Mouse (Mus musculus): ENCODE measurements at regions not wholly inside any gene's neighbourhood (a gene's known extent, or its start where the extent isn't known, plus 50 kb on each side); places are given as distances from the start of the nearest gene placed in this dataset.
A peak's percentile ranks its signal among the peaks of the same experiment; 100 is the strongest.

DNA sequence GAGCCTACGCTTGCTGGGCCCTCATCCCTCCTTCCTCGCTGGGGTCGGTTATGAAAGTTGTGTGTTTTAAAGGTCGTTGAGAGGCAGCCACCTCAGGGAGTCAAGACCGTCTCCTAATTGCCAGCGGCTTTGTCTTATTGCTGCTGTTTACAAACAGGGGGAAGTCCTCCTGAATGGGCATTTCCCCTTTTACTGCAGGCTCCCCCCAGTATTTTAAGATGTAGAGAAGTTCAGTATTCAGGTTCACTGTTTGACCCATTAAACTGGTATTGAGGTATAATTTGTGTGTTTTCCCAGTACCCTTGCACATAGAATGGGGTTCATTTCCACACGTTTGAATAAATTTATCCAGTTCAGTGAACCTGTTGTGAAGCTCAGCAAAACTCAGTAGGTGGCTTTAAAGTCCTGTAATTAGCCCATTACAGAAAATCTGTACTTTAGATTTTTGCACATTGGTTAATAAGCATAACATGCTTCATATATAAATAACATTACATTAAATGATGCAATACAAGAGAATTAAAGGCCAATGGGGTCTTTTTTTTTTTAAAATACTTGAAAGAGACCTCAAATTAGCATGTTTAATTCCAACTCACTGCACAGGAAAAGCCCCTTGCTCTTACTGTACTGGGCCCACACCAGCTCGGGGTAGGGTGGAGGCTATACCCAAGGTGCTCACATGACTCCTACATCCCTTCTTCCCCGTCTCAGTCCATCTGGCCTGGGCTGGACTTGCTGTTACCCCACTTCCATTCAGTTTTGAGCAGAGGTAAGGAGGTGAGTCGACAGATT is 63.7 kb downstream of the Nkx2-1 start:
- no peak for DNase-seq (ENCODE audit: low read depth, low spot score)

- DNase-seq (ENCODE audit: low read depth, low spot score), result no peak
Measured at GRCm38 (mm10) chr12:56470932-56471500, 65.7 kb downstream of the Nkx2-1 start.

DNA sequence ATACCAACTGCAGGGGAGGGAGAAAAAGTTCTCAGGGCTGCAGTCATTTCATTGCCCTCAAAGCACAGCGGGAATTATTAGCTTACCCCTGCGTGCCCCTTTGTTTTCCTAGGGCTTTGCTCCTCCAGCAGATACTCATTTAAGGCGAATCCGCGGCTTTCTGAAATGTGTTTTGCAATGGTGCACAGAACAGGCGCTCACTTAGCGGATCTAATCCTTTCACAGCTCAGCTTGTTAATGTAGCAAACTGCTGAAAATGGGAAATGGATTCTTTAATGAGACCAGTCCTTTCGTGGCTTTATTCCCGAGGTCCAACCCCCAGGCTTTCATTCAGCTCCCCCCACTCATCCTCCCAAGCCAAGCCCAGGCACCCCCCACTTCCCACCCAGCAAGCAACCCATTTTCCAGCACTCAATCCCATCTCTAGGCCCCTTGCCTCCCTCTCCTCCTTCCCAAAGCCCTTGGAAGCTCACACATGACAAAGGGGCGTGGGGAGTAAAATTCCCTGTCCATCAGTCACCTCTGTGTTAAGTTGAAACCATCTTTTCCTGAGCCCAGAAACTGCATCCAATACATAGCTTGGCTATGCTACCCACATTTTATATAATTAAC is 77.1 kb downstream of the Nkx2-1 start:
- DNase-seq (ENCODE audit: low read depth, low spot score), result no peak

GRCm38 (mm10) chr12:56458665-56459507 is 77.8 kb downstream of the Nkx2-1 start:
- DNase-seq (ENCODE audit: low read depth, low spot score), result no peak

DNA sequence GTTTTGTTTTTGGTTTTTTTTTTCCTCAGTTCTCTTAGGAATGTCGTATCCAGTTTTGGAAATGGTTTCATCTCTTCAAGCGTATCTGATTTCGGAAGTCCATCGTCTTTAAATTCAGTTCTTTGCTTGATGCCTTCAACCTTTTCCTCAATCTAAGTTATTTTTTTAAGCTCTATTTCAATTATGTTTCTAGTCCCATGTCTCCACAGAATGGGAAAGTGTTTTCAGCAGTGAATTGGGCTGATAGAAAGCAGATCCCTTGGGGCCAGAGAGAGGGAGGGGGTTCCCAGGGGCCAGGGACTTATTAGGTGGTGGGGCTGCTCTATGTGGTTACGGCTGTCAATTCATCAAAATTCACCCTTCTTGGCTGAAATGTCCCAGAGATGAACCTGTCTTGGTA is 78.8 kb downstream of the Nkx2-1 start:
- DNase-seq (ENCODE audit: low read depth, low spot score), result no peak

GRCm38 (mm10) chr12:56457356-56457755 is 79.4 kb downstream of the Nkx2-1 start:
- no peak for DNase-seq (ENCODE audit: low read depth, low spot score)

- DNase-seq (ENCODE audit: low read depth, low spot score), result no peak
Measured at GRCm38 (mm10) chr12:56450261-56450660, 86.4 kb downstream of the Nkx2-1 start.

DNA sequence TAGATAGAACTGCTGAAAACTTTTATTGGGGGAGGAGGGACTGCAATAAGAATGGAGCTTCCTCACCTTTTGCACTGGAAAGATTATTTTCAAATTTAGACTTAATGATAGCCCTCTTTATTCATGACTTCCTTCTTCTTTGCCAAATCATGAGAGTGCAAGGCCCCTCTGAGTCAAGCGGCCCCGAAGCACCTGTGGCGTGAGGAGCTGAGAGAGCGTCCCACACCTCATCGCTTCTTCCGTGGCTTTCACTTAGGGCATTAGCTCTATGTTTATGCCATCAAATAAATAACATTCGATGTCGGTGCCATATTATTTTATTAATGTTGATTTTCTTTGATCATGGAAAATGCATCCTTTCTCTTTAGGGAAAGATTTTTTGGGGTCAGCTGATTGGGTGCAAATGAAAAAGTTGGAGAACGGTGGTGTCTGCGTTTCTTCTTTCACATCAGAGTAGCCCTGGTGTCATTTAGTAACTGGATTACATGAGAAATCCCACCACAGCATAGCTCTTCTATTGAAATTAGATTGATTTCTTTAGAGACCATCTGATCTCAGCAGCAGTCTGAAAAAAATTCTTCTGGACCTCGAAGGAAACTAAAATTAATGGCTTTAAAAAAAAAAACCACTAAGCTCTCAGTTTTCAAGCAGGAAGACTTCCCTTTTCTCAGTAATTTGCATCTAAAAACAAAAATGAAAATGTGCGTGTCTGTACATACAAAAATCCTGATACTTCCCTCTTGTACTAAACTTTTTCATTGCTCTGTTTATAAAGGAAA is 87.7 kb downstream of the Nkx2-1 start:
- DNase-seq (ENCODE audit: low read depth, low spot score), result no peak

- no peak for DNase-seq (ENCODE audit: low read depth, low spot score)
Measured at GRCm38 (mm10) chr12:56441166-56441817, 95.4 kb downstream of the Nkx2-1 start.

GRCm38 (mm10) chr12:56440068-56440847 is 94.6 kb upstream of the Mbip start:
- no peak for DNase-seq (ENCODE audit: low read depth, low spot score)

GRCm38 (mm10) chr12:56438384-56438783 is 92.7 kb upstream of the Mbip start:
- no peak for DNase-seq (ENCODE audit: low read depth, low spot score)

DNA sequence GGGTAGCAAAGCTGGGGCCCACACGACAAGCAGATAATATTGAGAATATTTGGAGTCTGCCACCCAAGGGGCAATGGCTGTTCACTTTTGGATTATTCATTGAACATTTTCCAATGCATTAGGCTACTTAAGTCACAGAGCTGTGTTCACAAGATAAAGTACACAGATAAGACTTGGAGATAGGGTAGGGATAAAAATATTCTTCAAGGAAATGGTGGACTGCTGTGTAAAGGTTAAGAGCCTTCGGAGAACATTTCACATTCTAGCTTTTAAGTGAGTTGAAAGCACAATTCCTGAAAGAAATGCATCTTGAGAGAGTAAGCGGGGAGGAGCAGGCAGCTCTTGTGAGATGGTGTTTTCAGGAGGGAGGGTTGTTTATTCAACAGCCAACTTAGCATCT is 92.3 kb upstream of the Mbip start:
- no peak for DNase-seq (ENCODE audit: low read depth, low spot score)

DNA sequence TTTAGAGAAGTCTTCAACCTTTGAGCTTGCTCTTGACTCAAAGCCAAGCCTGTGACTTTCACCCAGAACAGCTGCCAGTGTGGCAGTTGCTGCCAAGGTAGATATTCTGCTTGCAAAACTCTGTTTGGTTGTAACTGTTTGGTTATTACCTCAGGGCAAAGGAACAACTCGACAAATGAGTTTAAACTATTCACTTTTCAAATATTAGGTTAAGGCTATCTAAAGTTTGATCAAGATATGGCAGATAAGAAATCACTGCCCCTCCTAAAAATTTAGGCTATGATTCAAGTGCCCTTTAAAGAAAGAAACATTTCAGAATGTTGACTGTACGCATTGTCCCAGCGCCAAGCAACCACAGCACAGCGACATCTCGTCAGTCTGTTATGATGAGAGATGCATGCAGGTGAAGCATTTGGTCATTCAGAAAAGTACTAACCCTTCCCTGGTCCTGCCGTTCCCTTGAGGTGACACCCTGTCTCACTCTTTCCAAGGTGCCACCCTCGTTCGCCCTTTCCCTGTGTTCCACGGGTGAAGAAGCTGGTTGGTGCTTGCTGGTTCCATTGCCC is 81.1 kb upstream of the Mbip start:
- no peak for DNase-seq (ENCODE audit: low read depth, low spot score)

DNA sequence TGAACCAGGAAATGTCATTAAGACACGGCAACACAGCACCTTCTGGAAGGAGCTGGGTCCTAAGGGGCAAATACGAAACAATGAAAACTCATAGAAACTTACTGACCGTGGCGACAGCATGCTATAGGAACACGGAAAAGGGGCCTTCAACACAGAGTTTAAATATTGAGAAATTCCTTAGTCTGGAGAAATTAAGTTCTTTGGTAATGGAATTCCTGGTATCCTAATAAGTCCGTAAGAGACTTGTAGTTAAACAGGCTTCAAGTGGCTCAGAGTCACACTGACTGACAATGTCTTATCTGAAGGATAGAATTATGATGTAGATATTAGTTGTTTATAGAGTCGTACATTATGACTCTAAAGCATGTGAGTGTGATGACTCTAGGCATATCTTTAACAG is 70.4 kb upstream of the Mbip start:
- DNase-seq (ENCODE audit: low read depth, low spot score), result no peak

DNA sequence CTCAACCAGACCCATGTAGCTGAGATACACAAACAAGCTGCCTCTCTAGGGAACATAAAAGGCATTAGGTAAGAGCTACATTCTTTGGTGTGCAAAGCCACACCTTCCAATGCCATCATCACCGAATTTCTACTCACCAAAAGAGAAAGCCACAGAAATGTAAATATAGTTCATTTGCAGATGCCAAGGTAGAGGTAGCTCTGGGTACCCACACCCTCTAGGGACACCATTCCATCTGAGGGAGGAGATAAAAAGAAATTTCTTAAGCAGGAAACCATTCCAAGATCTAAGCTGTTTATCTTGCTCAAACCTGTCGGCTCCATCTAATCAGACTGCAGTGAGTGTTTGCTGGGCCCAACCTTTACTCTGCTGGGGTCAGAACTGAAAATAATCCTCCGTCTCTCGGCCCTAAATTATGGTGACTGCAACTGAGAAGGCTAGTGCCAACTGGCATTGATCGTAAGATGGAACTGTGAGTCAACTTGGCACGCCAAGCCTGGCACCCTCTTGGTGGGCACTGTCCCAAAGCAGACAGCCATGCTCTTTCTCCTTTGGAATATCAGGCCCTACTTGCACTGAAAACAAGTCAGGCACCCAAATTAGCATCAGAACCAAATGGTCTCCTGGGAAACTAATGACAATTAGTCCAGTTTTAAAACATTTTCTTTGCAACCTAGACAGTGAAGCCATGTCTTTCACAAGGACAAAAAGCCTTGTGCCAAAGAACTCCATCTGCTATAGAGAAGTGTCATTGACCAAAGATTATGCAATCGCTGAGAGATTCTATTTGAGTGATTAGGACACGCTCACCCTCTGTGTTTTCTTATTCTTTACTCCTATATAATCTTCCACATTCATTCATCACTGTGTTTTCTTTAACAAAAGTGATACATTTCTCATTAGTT is 69.4 kb upstream of the Mbip start:
- no peak for DNase-seq (ENCODE audit: low read depth, low spot score)

GRCm38 (mm10) chr12:56405658-56406057 is 60.0 kb upstream of the Mbip start:
- DNase-seq (ENCODE audit: low read depth, low spot score), result no peak

DNA sequence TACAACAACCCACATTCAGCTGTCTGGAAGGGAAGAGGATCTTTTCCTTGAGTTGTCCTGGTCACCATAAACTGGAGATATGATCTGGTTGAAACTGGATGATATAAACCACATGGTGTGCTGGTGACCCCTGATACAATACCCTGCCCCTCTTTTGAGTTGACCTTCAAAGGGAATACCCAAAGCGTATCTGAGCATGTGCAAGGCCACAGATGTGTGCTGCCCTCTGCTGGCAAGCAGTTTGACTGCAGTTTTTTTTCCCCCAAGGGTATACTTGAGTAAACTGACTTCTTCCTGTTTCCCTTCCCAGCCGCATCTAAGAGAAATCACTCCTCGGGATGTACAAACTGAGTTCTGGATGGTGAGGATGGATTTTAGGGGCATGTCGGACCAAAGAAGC is 59.1 kb upstream of the Mbip start:
- peak; percentile 79 for DNase-seq (ENCODE audit: low read depth, low spot score)

- no peak for DNase-seq (ENCODE audit: low read depth, low spot score)
Measured at GRCm38 (mm10) chr12:56404262-56404661, 58.6 kb upstream of the Mbip start.

DNA sequence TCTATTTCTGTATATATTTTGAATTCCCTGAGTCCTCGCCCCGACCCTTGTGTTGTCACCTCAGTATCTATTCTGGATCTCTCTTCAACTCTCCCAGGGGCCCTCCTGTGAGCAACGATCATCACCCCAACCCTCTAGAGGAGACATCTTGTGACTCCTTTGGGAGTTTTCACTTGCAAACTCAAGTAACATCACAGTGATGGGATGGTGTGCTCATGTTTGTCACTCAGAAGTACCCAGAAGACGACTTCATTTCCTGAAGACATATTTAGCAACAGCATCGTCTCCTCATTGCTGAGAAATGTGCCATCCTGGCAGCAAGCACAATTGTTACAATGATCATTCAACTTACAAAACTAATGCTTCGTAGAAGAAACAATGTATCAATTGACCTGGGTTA is 57.9 kb upstream of the Mbip start:
- no peak for DNase-seq (ENCODE audit: low read depth, low spot score)
